Mouse (Mus musculus): ENCODE results near the gene Csrp1.

GRCm38 (mm10) chr1:135782816-135783215 is 63.0 kb downstream of the Csrp1 start:
- TF ChIP-seq GATA2 (IDR thresholded peaks at IDR 0.05; ENCODE audit: borderline replicate concordance, low read depth, low read length) (no peak), CTCF (IDR thresholded peaks at IDR 0.05; ENCODE audit: low read depth, low read length) (no peak), GATA1 (IDR thresholded peaks at IDR 0.05; ENCODE audit: borderline replicate concordance, low read length) (no peak)
